Mouse (Mus musculus) embryonic fibroblast, embryonic 13.5 days (primary cell): ENCODE data around the gene Klf7.

ENCODE experiments used
- CTCF ChIP-seq: IDR thresholded peaks from 2 replicates; pipeline ENCODE4 v1.5.1; 2011; ENCODE audit warnings: mild to moderate bottlenecking, control low read depth, low read length, moderate library complexity, borderline replicate concordance; ENCODE audit not compliant: insufficient read depth
- POLR2A ChIP-seq: IDR thresholded peaks from 2 replicates; pipeline ENCODE4 v1.6.1; 2011; ENCODE audit warnings: low read depth, mild to moderate bottlenecking, control low read depth, low read length, moderate library complexity

GRCm38 (mm10) chr1:64149185-64149584, 27.1 kb upstream of the Klf7 start:
- TF ChIP-seq CTCF (no peak), POLR2A (no peak)
